In genomic region chr13:39774111-39774510, GRCm38 (mm10) we compare ENCODE assay signal across 10 mouse cellular contexts.
DNase-seq lines count a peak whose midpoint lies in the region.
"Had no signal": no experiment of that assay in that cellular context is flagged by ENCODE, and none has a peak within 500 bp of the region (broad histone marks: within the 10 kb centered on the region; RNA-seq: fewer than 3 reads in every experiment).

No protein-coding gene starts in this region.

- DNase-seq in cerebellum, adult 8-10 months: peak; percentile 7
- DNase-seq in cerebellum, adult 11 months: no peak
- peak; percentile 3 for DNase-seq in kidney, postnatal 14 days
- no peak for DNase-seq in kidney, adult 8-10 months
- DNase-seq in retina, postnatal 1 day: peak; percentile 40
- DNase-seq in retina, embryonic 14.5 days (ENCODE audit: low spot score): no peak
- peak; percentile 6 to 7 for DNase-seq in layer of hippocampus, postnatal 25 days (ENCODE audit: extremely low spot score in 1 of 2, low spot score in 1 of 2)
- no peak for DNase-seq in c-Kit-positive CD71-positive TER-119-positive erythroid progenitor cells, embryonic 14.5 days (ENCODE audit: low spot score)
- DNase-seq: heart, adult 2 months; liver, embryonic 13.5 days had no signal

Comparison
In these comparisons a context has a peak if more than half of its experiments do, and no peak if none do; other contexts are left out.
1. DNase-seq: peak in cerebellum, adult 8-10 months (single experiment), kidney, postnatal 14 days (single experiment), retina, postnatal 1 day (single experiment) and layer of hippocampus, postnatal 25 days (2 of 2); none in cerebellum, adult 11 months (single experiment), kidney, adult 8-10 months (0 of 2), retina, embryonic 14.5 days (single experiment) and c-Kit-positive CD71-positive TER-119-positive erythroid progenitor cells, embryonic 14.5 days (single experiment).